Mouse (Mus musculus) cortical plate, adult 2 months (tissue): ENCODE results near the gene Pam. TPM values are rescaled to one million over a fixed set of nuclear protein-coding genes. Genes with fewer than 3 reads are reported as not detected.

Experiments
- H3K27ac ChIP-seq: fragments of 200-500 bp; 2 replicates; pipeline ENCODE4 v1.5.1; 2012; ENCODE audit warnings: low read length, control low read depth, inconsistent platforms; ENCODE audit not compliant: insufficient read depth
- H3K4me1 ChIP-seq: fragments of 200-500 bp; 2 replicates; pipeline ENCODE4 v1.6.1; 2011; ENCODE audit warnings: low read length; ENCODE audit not compliant: control insufficient read depth, insufficient read depth
- H3K4me3 ChIP-seq: fragments of 200-500 bp; 2 replicates; pipeline ENCODE4 v1.5.1; 2011; ENCODE audit warnings: mild to moderate bottlenecking, low read length, control low read depth; ENCODE audit not compliant: insufficient read depth
- CTCF ChIP-seq: fragments of 200-500 bp; IDR thresholded peaks from 2 replicates; pipeline ENCODE4 v1.5.1; 2011; ENCODE audit warnings: mild to moderate bottlenecking, control low read depth, low read length; ENCODE audit not compliant: insufficient read depth; ENCODE audit errors: extremely low read depth
- POLR2A ChIP-seq: fragments of 200-500 bp; IDR thresholded peaks from 2 replicates; pipeline ENCODE4 v1.6.1; 2011; ENCODE audit warnings: mild to moderate bottlenecking, low read length, control low read depth; ENCODE audit not compliant: insufficient read depth; ENCODE audit errors: extremely low read depth
- polyA plus RNA-seq: library from polyadenylated mRNA; depleted of rRNA; stranded (reverse); fragments of >200 nt; gene quantifications from 2 replicates; pipeline ENCODE4 v1.2.3, GENCODE M21; 2012

The Pam gene
- polyA plus RNA-seq, 1 experiment: 99.2 TPM

GRCm38 (mm10) chr1:98062074-98062473 lies 33.4 kb downstream of the Pam start:
- Histone ChIP-seq H3K27ac (no peak overlapping the region), H3K4me3 (no peak overlapping the region), H3K4me1 (no peaks in the 10 kb centered on the region)
- TF ChIP-seq CTCF (no peak), POLR2A (no peak)

GRCm38 (mm10) chr1:98059401-98059800 lies 36.0 kb downstream of the Pam start:
- TF ChIP-seq CTCF (no peak), POLR2A (no peak)

GRCm38 (mm10) chr1:98056996-98057945 lies 38.2 kb downstream of the Pam start:
- TF ChIP-seq CTCF (no peak), POLR2A (no peak)
- no peak overlapping the region for H3K4me3 ChIP-seq
- H3K27ac ChIP-seq: no peak overlapping the region
- H3K4me1 ChIP-seq: no peaks in the 10 kb centered on the region

More at GRCm38 (mm10) chr1:98059401-98059800, 36.0 kb downstream of the Pam start:
- Histone ChIP-seq H3K4me3 (no peak overlapping the region), H3K27ac (no peak overlapping the region), H3K4me1 (no peaks in the 10 kb centered on the region)

GRCm38 (mm10) chr1:98056277-98056676 lies 39.2 kb downstream of the Pam start:
- H3K4me3 ChIP-seq: no peak overlapping the region
- no peak overlapping the region for H3K27ac ChIP-seq
- TF ChIP-seq CTCF: no peak
- TF ChIP-seq POLR2A: no peak
- no peaks in the 10 kb centered on the region for H3K4me1 ChIP-seq

GRCm38 (mm10) chr1:98055591-98055990 lies 39.9 kb downstream of the Pam start:
- Histone ChIP-seq H3K4me1 (no peaks in the 10 kb centered on the region), H3K27ac (no peak overlapping the region), H3K4me3 (no peak overlapping the region)
- no peak for TF ChIP-seq CTCF
- TF ChIP-seq POLR2A: no peak

GRCm38 (mm10) chr1:98053994-98054393 lies 41.5 kb downstream of the Pam start:
- Histone ChIP-seq H3K4me1 (no peaks in the 10 kb centered on the region), H3K27ac (no peak overlapping the region), H3K4me3 (no peak overlapping the region)
- TF ChIP-seq CTCF (no peak), POLR2A (no peak)

- H3K4me1 ChIP-seq: no peaks in the 10 kb centered on the region; the same call in 1 of the 2 replicates
- H3K27ac ChIP-seq: no peak overlapping the region
- no peak for TF ChIP-seq CTCF
- no peak for TF ChIP-seq POLR2A
- no peak overlapping the region for H3K4me3 ChIP-seq
Observed at GRCm38 (mm10) chr1:98053447-98053846, 42.0 kb downstream of the Pam start.

- Histone ChIP-seq H3K4me1 (peaks cover 2% of the 10 kb centered on the region; the same call in 1 of the 2 replicates), H3K27ac (no peak overlapping the region), H3K4me3 (no peak overlapping the region)
- TF ChIP-seq POLR2A (no peak), CTCF (no peak)
Observed at GRCm38 (mm10) chr1:98052775-98053174, 42.7 kb downstream of the Pam start.

- no peak overlapping the region for H3K27ac ChIP-seq
- H3K4me1 ChIP-seq: peaks cover 2% of the 10 kb centered on the region; the same call in 1 of the 2 replicates
- TF ChIP-seq CTCF: no peak
- no peak for TF ChIP-seq POLR2A
- no peak overlapping the region for H3K4me3 ChIP-seq
Observed at GRCm38 (mm10) chr1:98051039-98051438, 44.4 kb downstream of the Pam start.

GRCm38 (mm10) chr1:98049756-98050155 lies 45.7 kb downstream of the Pam start:
- Histone ChIP-seq H3K4me3 (no peak overlapping the region), H3K27ac (no peak overlapping the region), H3K4me1 (peaks cover 2% of the 10 kb centered on the region; the same call in 1 of the 2 replicates)
- TF ChIP-seq POLR2A (no peak), CTCF (no peak)
